Mouse (Mus musculus) gastrocnemius, postnatal 4 days (tissue): ENCODE measurements around the gene Dync1i1. TPM values are rescaled to one million over a fixed set of nuclear protein-coding genes. Genes with fewer than 3 reads are reported as not detected.

Experiments used
- DNase-seq, 2 experiments: peaks; one replicate each; pipeline ENCODE4 v3.0.0; 2021 to 2022; ENCODE audit warnings: low spot score in 2 of 2, mixed read lengths in 2 of 2
- total RNA-seq, 2 experiments: library from RNA; stranded (reverse); gene quantifications; 2 replicates each; pipeline ENCODE4 v1.2.3; 2021

The Dync1i1 gene
- total RNA-seq, 2 experiments from 2014 or later: 4.5 to 5.3 TPM

- DNase-seq: no peak
Measured at GRCm38 (mm10) chr6:5768576-5768975, 43.1 kb downstream of the Dync1i1 start.

DNA sequence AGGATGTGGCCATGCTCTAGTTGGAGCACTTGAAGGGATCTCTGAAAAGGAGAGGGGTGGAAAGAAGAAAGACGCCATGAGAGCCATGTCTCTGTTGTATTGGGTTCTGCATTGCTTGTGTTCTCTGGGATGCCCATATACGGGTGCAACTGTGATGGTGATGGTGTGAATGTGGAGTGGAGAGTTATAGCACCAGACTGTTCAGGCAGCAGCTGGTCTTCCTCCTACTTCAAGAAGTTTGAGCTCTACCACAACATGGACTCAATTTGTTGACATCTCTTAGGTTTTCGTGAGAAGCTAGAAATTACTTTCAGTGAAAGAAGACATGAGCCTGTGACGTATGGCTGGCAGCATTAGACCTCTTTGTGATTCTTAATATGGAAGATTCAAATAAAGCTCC is 44.8 kb downstream of the Dync1i1 start:
- DNase-seq: no peak

DNA sequence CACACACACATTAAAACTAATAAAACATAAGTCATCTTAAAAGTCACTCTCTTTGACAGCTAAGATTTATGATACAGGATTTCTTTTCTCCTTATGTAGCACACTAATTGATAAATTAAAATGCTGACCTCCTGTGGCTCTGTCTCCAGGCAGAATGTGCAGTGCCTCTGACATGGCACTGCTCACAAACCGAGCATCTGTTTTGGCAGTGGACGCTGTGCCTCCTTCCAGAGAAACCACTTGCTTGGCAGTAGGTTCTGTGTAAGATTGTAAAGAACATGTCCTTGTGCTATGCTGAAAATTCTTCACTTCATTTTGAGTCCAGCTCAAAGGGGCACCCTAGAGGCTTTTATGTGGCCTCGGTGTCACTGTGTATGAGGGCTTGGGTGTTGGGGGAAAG is 50.0 kb downstream of the Dync1i1 start:
- DNase-seq: peak in 1 of 2 experiments; percentile 15

- DNase-seq: peak in 1 of 2 experiments; percentile 24
Measured at GRCm38 (mm10) chr6:5781752-5782151, 56.3 kb downstream of the Dync1i1 start.

GRCm38 (mm10) chr6:5783830-5784229 is 58.4 kb downstream of the Dync1i1 start:
- no peak for DNase-seq

GRCm38 (mm10) chr6:5790607-5791006 is 65.2 kb downstream of the Dync1i1 start:
- DNase-seq: no peak

- no peak for DNase-seq
Measured at GRCm38 (mm10) chr6:5794106-5794753, 68.8 kb downstream of the Dync1i1 start.

DNA sequence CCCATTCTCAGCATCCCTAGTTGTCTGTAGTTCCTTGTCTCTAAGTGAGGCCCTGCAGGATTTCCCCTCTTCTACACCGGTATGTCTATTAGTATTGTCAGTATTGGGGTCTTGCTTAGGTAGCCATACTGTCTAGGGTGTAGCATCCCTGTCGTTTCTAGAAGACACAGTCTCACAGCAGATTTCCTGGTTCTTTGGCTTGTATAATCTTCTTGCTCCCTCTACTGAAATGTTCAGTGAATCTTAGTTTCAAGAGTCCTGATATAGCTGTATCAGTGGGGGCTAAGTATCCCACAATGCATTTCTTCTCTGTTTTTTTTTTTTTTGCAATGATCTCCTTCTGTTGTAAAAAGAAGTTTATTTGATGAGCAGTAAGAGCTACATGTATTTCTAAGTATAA is 69.9 kb downstream of the Dync1i1 start:
- DNase-seq: no peak

GRCm38 (mm10) chr6:5802124-5802839 is 76.8 kb downstream of the Dync1i1 start:
- no peak for DNase-seq

DNA sequence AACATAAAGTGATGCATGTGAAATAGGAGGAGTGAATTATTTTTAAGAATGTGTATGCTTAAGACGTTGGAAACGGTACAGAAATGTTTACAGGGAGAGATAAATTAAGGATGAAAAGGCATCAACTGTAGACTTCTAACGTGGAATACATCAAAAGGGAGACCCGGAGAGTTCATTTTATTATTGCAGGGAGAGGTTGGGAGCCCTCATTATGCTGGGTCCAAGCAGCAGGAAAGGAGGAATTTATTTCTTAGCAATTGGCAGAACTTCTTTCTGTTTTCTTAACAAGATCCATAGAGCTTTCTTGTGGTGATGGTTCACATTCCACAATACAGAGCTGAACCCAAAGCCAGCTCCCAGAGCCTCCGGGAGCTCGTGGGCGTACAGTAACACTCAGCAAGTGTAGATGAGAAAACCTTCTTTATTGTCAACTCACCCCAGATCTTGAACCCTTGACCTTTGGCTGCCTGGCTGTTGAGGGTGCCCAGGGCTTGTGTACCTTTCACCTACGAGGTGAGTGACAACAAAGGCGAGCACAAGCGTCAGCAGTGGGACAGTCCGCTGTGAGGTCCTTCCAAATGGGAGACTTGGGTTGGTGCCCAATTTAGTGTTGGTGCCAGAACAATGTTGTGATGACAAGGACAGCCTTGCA is 77.5 kb downstream of the Dync1i1 start:
- no peak for DNase-seq

DNA sequence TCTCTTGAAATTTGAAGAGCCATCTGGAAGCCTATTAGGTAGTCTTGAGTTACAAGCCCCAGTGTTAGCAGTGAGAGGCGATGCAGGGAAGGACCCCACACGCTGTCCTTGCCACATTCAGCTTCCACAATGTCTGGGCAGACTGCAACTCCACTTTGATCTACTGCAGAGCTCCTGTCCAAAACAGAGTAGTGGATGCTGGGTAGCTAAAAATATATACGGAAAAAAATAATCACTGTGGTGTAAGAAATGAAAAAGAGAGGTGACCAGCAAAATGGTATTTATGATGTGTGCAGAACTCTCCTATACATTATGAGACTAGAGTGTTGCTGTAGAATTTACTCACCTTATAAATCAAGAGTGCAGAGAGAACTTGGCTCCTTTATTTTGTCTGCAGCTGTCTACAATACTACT is 82.6 kb downstream of the Dync1i1 start:
- DNase-seq: no peak

GRCm38 (mm10) chr6:5812076-5812475 is 86.6 kb downstream of the Dync1i1 start:
- DNase-seq: no peak

DNA sequence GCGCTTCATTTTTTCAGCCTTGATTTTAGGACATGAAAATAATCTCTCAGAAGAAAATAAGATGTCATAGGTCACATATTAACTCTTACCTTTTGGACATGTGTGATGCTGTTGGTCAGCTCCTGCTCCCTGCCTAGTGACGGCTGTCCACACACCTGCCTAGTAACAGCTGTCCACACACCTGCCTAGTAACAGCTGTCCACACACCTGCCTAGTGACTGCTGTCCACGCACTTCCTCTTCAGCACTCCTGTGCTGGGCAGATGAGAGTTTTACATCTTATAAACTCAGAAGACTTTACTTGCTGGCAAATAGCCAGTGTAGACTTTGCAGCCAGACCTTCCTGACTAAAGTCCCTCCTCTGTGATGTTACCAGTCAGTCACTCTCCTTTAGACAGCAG is 94.2 kb downstream of the Dync1i1 start:
- no peak for DNase-seq

- DNase-seq: no peak
Measured at GRCm38 (mm10) chr6:5825461-5825860, 100.0 kb downstream of the Dync1i1 start.

DNA sequence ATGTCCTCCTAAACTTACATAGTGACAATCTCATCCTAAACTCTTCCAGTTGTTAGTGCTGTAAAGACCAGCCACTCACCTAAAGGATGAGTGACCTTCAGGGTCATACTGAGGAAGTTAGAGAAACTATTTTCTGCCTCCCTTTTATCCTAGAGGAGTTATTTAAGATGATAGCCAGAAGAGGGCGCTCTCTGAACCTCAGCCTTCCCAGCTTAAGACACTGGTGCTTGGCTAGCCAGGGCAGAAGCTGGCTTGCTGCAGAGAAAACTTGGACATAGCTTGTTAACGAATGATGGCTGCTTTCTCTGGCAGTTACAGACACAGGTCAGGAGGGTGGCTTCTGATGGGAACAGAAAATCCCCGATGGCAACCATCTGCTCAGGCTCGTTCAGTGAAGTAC is 101.6 kb downstream of the Dync1i1 start:
- no peak for DNase-seq

GRCm38 (mm10) chr6:5828409-5828974 is 103.1 kb downstream of the Dync1i1 start:
- DNase-seq: no peak

- no peak for DNase-seq
Measured at GRCm38 (mm10) chr6:5829148-5829547, 103.7 kb downstream of the Dync1i1 start.

GRCm38 (mm10) chr6:5830717-5831116 is 105.3 kb downstream of the Dync1i1 start:
- DNase-seq: no peak

DNA sequence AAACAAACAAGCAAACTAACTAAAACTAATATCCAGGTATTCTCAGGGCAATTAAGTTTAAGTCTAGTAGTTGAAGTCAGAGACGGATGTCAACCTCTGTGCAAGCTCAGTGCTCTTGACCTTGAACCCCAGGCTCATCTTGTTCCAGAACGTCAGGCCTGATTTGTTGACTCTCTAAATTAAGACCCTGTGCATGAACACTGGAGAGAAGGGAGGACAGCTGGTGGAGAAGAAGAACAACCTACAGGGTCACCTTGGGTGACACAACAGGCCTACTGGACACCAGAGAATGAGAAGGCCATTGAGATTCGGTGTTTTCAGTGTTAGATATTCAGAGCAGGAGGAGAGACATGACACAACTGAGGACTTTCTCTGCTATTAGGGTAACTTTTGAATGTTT is 105.8 kb downstream of the Dync1i1 start:
- DNase-seq: no peak

GRCm38 (mm10) chr6:5832838-5833237 is 107.4 kb downstream of the Dync1i1 start:
- no peak for DNase-seq

- DNase-seq: no peak
Measured at GRCm38 (mm10) chr6:5842466-5842865, 117.0 kb downstream of the Dync1i1 start.

DNA sequence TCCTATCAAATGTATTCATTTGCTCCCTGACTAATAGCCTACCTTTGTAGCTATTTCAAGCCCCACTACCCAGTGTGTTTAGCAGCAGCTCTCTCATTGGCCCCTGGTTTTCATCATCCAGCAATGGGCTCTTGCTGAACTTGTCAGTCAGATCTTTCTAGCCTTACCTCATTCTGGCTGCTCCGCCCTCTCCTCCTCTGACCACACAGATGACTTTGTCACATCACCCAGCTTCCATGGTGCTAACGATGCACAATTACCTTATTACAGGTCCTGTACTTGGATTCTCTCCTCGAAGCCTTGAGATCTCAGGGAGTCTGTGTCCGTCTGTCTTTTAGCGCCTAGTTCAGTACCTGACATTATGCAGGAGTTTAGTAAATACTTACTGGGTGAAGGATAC is 120.7 kb downstream of the Dync1i1 start:
- no peak for DNase-seq
